Mouse (Mus musculus): ENCODE data around the gene Tfeb. TPM values are rescaled to one million over a fixed set of nuclear protein-coding genes. Genes with fewer than 3 reads are reported as not detected.

The Tfeb gene
- total RNA-seq, 2 experiments from 2014 or later = 6.1 to 6.2 TPM

DNA sequence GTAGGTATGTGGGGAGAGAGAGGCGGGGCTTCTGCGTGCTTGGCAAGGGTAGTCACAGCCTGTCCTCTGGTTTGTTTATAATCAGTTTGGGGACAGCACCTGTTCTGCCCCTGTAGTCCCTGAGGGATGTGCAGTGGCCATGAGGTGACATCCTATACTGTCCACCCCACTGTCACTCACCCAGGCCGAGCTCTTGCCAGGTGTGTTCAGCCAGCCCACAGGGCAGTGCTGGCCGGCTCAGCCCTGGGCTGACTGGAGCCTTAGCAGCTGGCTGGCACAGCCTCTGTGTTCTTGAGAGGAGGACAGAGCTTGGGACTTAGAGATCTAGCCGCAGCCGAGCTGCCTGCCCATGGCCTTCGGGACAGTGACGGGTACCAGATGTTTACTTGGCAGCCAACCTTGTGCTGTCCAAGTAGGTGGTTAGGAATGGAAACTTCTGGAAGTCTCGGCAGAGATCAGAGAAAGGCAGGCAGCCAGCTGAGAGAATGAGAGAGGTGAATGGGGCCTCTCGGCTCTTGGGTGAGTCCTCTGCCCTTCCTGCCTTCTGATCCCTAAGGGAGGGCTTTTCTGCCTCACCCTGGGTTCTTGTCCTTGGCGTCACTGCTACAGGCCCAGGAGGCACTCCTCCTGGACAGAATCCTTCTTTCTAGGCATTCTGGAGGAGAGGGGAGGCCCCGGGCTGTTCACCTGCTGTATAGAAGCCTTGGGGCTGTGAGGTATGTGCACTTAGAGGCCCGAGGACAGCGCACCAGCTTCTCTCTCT, 12.1 kb downstream of the Tfeb start:
- no peak for DNase-seq (ENCODE audit: extremely low spot score in 1 of 2, low spot score in 2 of 2)
- intact Hi-C loops (cut with DNase I) = no loop called here

- intact Hi-C loops (cut with DNase I) = no loop called here
- no peak for DNase-seq (ENCODE audit: extremely low spot score in 1 of 2, low spot score in 2 of 2)
These were observed 12.8 kb downstream of the Tfeb start for GRCm38 (mm10) chr17:47749626-47750025.

DNA sequence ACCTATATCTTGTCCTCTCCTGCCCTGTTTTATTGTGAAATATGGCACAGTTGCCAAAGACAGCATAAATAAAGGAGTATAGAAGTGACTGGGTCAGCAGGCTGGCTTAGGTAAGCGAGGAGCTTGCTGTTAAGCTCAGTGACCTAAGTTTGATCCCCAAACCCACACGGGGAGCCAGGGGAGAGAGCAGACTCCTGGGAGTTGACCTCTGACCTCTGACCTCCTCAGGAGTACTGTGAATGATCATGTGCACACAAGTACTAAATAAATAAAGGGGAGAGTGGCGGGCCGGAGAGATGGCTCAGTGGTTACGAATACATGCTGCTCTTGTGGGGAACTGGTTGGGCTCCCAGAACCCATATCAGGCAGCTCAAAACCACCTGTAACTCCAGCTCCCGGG, 13.3 kb downstream of the Tfeb start:
- intact Hi-C loops (cut with DNase I) = no loop called here
- no peak for DNase-seq (ENCODE audit: extremely low spot score in 1 of 2, low spot score in 2 of 2)

- intact Hi-C loops (cut with DNase I) = no loop called here
- DNase-seq (ENCODE audit: extremely low spot score in 1 of 2, low spot score in 2 of 2) = no peak
These were observed 15.0 kb downstream of the Tfeb start for GRCm38 (mm10) chr17:47751811-47752210.

DNA sequence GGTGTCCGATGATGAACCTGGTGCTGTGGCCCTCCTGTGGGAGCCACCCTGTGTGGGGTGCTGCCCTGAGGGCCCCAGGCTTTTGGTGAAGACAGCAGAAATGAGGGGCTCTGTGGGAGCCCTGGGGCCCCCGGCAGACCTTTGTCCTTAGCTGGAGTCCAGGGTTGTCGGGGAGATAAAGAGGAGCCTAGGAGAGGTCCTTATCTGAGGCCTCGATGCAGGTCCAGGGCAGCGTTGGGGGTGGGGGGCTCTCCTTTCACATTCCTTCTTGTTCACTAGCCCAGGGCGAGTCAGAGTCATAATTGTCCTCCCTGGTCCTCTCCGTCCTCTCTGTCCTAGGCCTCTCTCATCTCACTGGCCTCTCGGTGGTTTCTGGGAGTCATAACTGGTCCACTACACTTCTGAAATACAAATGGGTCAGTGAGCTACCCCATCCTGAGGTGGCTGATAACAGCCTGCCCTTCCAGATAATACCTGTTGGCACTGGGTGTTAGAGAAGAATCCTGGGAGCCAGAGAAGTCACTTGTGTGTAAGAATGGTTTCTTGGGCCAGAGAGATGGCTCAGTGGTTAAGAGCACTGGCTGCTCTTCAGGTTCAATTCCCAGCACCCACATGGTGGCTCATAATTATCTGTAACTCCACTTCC, 16.4 kb downstream of the Tfeb start:
- intact Hi-C loops (cut with DNase I) = no loop called here
- DNase-seq (ENCODE audit: extremely low spot score in 1 of 2, low spot score in 2 of 2) = no peak

- DNase-seq (ENCODE audit: extremely low spot score in 1 of 2, low spot score in 2 of 2) = no peak
- intact Hi-C loops (cut with DNase I) = no loop called here
These were observed 17.4 kb downstream of the Tfeb start for GRCm38 (mm10) chr17:47754246-47754645.

DNA sequence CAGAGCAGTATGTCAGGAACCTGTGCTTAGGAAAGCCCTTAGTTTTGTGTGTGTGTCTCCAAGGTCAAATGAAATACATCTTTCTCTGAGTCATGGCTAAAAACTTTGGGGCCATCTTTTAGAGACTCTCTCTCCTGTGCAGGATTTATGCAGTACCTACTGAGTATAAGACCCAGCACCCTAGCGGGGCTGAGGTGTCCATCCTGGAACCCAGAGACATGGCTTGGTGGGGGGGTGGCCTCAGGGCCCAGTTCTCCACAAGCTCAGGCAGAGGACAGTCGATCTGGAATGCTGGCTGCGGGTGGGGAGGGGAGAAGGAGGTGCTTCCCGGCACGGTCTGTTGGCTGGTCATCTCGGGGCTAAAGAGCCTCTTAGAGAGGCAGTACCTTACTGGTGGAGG, 19.5 kb downstream of the Tfeb start:
- DNase-seq (ENCODE audit: extremely low spot score in 1 of 2, low spot score in 2 of 2) = no peak
- intact Hi-C loops (cut with DNase I) = no loop called here

DNA sequence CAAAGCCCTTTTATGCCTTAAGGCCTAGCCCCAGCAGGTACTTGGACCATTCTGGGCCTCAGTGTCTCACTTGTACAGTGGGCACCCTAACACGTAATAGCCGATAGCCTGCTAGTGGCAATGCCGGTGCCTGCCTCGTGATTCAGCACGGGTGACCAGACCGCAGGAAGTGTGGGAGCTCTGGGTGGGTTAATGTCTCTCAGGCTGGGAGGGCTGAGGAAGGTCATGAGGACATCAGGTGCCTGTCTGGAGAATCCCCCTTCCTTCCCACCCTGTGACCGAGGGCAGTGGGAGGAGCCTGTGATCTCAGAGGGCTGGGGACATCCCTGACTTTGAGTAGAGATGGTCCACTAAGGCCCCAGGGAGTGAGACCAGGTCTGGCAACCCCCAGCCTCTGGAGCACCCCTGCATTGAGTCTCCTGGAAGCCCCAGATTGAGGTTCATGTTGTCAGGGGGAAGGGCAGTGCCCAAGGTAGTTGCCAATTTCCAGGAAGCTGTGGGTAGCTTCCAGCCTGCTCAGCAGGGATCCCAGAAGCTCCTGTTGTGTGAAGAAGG, 20.3 kb downstream of the Tfeb start:
- no peak for DNase-seq (ENCODE audit: extremely low spot score in 1 of 2, low spot score in 2 of 2)
- intact Hi-C loops (cut with DNase I) = no loop called here

DNA sequence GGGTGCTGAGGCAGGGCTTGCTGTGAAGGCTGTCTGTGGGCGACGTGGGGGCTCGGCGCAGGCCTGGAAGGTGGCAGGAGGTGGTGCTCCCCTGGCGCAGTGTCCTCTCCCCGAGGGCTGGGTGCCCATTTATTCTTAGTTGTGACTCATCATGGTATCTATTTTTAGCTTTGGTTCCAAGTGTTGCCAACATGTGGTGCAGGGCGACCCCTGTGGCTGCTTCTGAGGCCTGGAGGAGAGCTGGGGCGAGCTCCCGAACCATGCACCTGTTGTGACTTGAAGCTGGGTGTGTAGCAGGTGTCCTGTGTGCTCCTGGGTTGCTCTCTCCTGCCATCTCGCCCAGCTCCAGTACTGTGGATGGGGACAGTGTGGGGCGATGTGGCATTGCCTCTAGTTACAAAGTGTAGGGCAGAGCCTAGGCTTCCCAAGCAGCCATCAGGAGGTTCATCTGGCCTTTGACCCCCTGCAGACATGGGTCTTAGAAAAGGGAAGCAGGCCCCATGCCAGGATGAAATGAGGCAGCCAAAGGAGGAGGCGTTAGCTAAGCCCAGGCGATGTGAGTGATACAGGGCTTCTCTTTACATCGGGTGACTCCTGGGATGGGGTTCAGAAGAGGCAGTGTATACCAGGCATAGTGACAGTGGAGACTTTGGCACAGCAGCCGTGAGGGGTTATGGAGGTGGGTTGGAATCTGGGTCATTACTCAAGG, 23.0 kb downstream of the Tfeb start:
- DNase-seq (ENCODE audit: extremely low spot score in 1 of 2, low spot score in 2 of 2) = no peak
- intact Hi-C loops (cut with DNase I) = no loop called here

GRCm38 (mm10) chr17:47762028-47762427, 25.2 kb downstream of the Tfeb start:
- no peak for DNase-seq (ENCODE audit: extremely low spot score in 1 of 2, low spot score in 2 of 2)
- intact Hi-C loops (cut with DNase I) = no loop called here

DNA sequence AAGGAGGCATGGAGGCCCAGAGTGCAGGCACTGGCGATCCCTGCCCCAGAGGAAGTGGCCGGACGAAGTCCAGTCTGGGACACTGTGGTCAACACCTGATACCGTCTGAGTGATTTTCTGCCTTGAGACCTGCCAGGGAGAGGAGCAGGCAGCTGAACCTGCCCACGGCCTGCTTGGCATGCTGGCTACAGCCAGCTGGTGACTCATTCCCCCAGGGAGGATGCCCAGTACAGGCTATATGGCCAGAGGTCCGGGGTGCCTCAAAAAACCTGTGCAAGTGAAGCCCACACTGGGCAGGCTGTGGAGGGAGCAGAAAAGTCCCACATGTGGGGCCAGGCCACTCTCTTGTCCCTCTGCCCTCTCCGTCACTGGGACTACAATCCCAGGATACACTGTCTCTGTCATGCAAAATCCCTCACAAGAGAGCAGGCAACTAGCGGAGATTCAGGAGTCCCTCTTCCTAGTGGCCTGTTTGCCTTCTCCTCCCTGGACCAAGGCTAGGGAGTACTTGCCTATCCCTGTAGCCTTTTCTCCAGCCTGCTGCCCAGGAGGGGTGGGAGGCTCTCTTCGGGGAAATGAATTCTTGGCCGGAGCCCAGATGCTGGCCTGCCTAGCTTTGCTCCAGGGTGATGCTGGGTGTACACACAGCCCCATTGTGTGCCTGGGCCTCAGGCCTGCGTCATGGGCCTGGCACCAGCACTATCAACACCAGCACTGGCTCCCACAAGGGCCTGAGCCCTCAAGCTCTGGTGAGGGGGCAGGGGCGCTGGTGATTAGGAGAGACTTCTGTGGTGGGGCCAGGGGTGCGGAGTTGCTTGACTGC, 25.9 kb downstream of the Tfeb start:
- intact Hi-C loops (cut with DNase I) = no loop called here
- DNase-seq (ENCODE audit: extremely low spot score in 1 of 2, low spot score in 2 of 2) = peak; percentile 75 to 89

DNA sequence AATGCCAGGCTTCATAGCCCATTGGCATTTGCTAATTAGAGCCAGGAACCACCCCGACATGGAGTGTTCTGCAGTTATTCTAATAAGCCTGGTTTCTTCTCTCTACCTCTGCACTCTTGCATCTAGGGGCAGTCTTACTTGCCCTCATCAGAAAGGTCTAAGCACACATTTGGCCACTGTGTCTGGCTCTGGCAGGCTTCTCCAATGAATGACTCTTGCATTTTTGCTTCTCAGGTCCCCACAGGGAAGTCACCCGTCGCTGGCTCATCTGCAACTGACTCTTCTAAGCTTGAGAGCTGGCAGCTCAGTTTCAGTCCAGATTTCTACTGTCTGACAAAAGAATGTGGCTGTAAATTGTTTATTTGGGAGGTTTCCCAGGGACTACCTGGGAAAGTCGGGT, 29.2 kb downstream of the Tfeb start:
- DNase-seq (ENCODE audit: extremely low spot score in 1 of 2, low spot score in 2 of 2) = no peak
- intact Hi-C loops (cut with DNase I) = no loop called here

DNA sequence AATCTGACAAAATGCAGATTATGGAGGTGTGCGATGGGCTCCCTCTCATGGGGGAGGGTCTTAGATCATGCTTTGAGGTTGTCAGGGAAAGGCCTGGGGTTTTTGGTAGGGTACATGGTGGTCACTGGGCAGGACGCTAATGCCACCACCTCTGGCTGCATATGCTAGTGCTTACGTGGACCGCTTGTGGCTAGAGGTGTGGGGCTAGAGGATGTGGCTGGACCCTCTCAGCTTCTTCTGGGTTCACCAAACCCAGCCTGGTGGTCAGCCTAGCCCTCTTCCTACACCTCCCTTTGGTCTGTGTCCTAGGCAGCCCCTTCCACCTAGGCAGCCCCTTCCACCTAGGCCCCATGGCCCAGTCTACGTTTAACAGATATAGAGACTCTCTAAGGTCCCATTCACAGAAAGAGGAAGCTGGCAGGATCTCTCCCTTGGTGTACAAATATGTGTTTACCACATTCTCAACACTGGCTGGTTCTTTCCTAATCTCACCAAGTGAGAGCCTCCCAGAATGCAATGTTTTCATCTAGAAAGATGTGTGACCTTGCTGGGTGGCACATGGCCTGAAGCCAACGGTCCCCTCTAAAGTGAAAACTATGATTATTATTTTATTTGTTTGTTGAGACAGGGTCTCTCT, 29.7 kb downstream of the Tfeb start:
- intact Hi-C loops (cut with DNase I) = no loop called here
- DNase-seq (ENCODE audit: extremely low spot score in 1 of 2, low spot score in 2 of 2) = no peak

DNA sequence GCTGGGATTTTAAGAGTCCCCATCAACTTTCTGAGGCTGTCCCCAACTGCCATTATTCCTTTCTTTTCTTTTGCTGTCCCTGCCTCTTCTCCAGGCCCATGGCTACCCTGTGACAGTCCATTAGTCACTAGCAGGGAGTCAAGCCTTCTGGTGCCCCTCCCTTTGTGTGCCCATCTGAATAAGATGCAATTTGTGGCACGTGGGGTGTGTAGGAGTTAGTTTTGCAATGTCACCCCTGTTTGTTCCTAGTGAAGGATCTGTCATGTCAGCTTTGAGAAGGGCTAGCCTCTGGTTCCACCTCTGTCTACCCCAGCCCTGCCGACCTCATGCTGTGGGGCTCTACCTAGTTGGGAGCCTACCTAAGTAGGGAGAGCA, 30.2 kb downstream of the Tfeb start:
- intact Hi-C loops (cut with DNase I) = no loop called here
- DNase-seq (ENCODE audit: extremely low spot score in 1 of 2, low spot score in 2 of 2) = no peak

DNA sequence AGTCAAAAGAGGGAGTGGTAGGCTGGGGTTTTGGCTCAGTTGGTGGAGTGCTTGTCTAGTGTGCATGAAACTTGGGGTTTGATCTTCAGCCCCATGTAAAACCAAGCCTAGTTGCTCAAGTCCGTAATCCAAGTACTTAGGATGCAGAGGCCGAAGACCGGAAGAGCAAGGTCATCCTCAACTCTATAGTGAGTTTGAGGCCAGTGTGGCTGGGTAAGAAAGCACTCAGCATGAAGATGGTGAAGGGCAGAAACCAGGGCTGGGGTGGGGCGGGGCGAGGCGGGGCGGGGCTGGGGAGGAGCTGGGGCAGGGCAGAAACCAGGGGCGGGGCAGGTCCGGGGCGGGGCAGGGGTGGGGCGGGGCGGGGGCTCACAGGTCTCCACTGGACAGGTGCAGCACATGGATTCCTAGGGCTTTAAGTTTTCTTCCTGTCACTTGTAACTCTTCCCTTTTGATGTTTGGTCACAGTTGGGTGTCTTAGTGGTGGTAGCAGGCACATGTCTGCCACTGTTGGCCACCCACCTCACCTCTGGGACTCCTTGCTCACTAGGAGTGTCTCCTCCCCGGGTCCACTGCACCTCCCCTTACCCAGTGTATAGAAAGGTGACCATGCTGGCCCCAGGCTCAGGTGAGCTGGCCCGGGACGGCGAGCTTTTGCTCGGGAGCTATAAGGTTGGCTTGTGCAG, 30.8 kb downstream of the Tfeb start:
- no peak for DNase-seq (ENCODE audit: extremely low spot score in 1 of 2, low spot score in 2 of 2)
- intact Hi-C loops (cut with DNase I) = no loop called here

- intact Hi-C loops (cut with DNase I) = no loop called here
- peak in 1 of 2 experiments; percentile 63 for DNase-seq (ENCODE audit: extremely low spot score in 1 of 2, low spot score in 2 of 2)
These were observed 32.0 kb downstream of the Tfeb start for GRCm38 (mm10) chr17:47768707-47769276.

DNA sequence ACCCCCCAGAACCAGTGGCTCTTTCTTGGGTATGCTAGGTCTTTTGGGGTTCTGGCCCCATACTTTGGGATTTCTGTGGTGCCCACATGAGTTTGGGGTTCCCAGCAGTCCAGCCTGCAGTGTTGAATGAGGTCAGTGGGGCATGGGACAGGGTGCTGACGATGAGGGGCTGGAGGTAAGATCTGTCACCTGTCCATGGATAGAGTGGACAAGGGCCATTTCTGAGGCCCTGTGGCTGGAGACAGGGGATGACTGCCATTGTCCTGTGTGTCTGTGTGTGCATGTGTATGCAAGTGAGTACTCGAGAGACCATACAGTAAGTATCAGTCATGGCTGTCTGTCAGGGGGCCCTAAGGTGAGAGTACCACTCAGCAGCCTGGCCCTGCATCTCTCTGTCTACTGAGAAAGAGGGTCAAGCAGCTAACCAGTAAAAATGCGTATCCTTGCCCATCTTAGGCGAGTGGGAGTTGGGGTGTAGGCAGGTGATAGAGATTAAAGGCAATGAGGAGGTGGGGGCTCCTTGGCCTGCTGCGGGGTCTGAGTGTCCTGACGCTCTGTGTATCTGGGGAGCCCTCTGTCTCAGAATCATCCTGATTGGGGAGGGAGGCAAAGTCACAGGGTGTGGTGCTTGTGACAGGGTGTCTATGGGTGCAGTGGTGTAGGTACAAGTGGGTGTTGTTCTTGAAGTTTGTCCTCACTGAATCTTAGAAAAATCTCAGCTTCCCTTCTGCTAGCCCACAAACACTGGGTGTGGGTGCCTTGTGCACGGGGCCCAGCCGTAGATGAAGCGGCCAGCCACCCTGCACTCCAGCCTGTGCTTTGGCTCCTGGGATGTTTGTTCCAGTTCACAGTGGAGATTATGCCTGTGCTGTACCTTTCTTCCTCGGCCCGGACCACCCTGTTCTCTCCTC, 32.8 kb downstream of the Tfeb start:
- intact Hi-C loops (cut with DNase I) = no loop called here
- no peak for DNase-seq (ENCODE audit: extremely low spot score in 1 of 2, low spot score in 2 of 2)

All from left cerebral cortex, postnatal 10 days (tissue).